Mouse (Mus musculus): ENCODE data around the gene Ran.

- TF ChIP-seq E2F4 (IDR thresholded peaks at IDR 0.05; ENCODE audit: insufficient read depth) (no peak), MYOG (IDR thresholded peaks at IDR 0.05; ENCODE audit: control insufficient read depth in 1 of 3, insufficient read depth in 1 of 3, insufficient read length in 2 of 3, low read depth in 2 of 3) (no peak), POLR2A (IDR thresholded peaks at IDR 0.05; ENCODE audit: insufficient read length, low read depth) (no peak)
These were observed 43.6 kb upstream of the Ran start for GRCm38 (mm10) chr5:128976266-128976665.
